Mouse (Mus musculus): ENCODE results near the gene Wdr20.

GRCm38 (mm10) chr12:110819367-110819766 lies 81.6 kb downstream of the Wdr20 start:
- no peak for TF ChIP-seq EP300 (optimal IDR thresholded peaks at IDR 0.05)
- TF ChIP-seq CTCF (IDR thresholded peaks at IDR 0.05; ENCODE audit: low read depth): no peak
